Mouse (Mus musculus): Measurements from ENCODE around the gene Bcl2.

GRCm38 (mm10) chr1:106595286-106595885 is 118.7 kb downstream of the Bcl2 start:
- no peak for TF ChIP-seq CTCF (IDR thresholded peaks at IDR 0.05; ENCODE audit: extremely low read depth, insufficient read depth, low read length)
- no peak for TF ChIP-seq POLR2A (IDR thresholded peaks at IDR 0.05; ENCODE audit: extremely low read depth, insufficient read depth, low read length)
